Mouse (Mus musculus) megakaryocyte, embryonic 14.5 days (primary cell): Measurements from ENCODE around the gene Slc25a38. TPM values are rescaled to one million over a fixed set of nuclear protein-coding genes. Genes with fewer than 3 reads are reported as not detected.

Experiments used
- H3K27me3 ChIP-seq: replicated peaks from 2 replicates; pipeline ENCODE3; 2012; ENCODE audit warnings: inconsistent platforms
- H3K36me3 ChIP-seq: replicated peaks from 2 replicates; pipeline ENCODE3; 2012; ENCODE audit warnings: low read length, inconsistent platforms, mixed read lengths
- H3K4me1 ChIP-seq: 2 replicates; pipeline ENCODE4 v1.6.1; 2012; ENCODE audit warnings: inconsistent platforms
- H3K4me3 ChIP-seq: replicated peaks from 2 replicates; pipeline ENCODE3; 2012; ENCODE audit warnings: moderate library complexity, mild to moderate bottlenecking, inconsistent platforms
- H3K9me3 ChIP-seq: 2 replicates; pipeline ENCODE4 v1.6.1; 2012; ENCODE audit warnings: inconsistent platforms
- FLI1 ChIP-seq: IDR thresholded peaks from 2 replicates; pipeline ENCODE4 v1.6.1; 2012; ENCODE audit warnings: low read length, inconsistent platforms, mixed read lengths
- GATA1 ChIP-seq: IDR thresholded peaks from 3 replicates; pipeline ENCODE4 v1.6.1; 2012; ENCODE audit warnings: mixed read lengths, low read length, inconsistent platforms, borderline replicate concordance
- polyA plus RNA-seq: library from polyadenylated mRNA; stranded (reverse); fragments of >175 nt; gene quantifications from 2 replicates; pipeline ENCODE4 v1.2.3, GENCODE M21; 2012; ENCODE audit warnings: low replicate concordance; ENCODE audit not compliant: insufficient read depth

The Slc25a38 gene
- polyA plus RNA-seq, 1 experiment, result 45.8 TPM

GRCm38 (mm10) chr9:120115580-120115979 is 5.4 kb downstream of the Slc25a38 start:
- H3K4me3 ChIP-seq, result peak overlapping the region; percentile 87
- H3K9me3 ChIP-seq, result no peaks in the 10 kb centered on the region
- peaks cover 94% of the 10 kb centered on the region for H3K4me1 ChIP-seq
- peaks cover 42% of the 10 kb centered on the region for H3K36me3 ChIP-seq
- no peak for TF ChIP-seq FLI1
- no peak for TF ChIP-seq GATA1
- no peaks in the 10 kb centered on the region for H3K27me3 ChIP-seq

GRCm38 (mm10) chr9:120116184-120116624 is 6.0 kb downstream of the Slc25a38 start:
- Histone ChIP-seq H3K27me3 (no peaks in the 10 kb centered on the region), H3K36me3 (peaks cover 49% of the 10 kb centered on the region), H3K9me3 (no peaks in the 10 kb centered on the region), H3K4me1 (peaks cover 92% of the 10 kb centered on the region), H3K4me3 (peak overlapping the region; percentile 87)
- no peak for TF ChIP-seq GATA1
- TF ChIP-seq FLI1, result no peak

- Histone ChIP-seq H3K4me3 (peak overlapping the region; percentile 68), H3K4me1 (peaks cover 72% of the 10 kb centered on the region)
These were observed 8.0 kb downstream of the Slc25a38 start for GRCm38 (mm10) chr9:120118212-120118611.

GRCm38 (mm10) chr9:120120503-120120902 is 10.3 kb downstream of the Slc25a38 start:
- no peak overlapping the region for H3K4me3 ChIP-seq
- peaks cover 80% of the 10 kb centered on the region for H3K36me3 ChIP-seq
- TF ChIP-seq GATA1 (no peak), FLI1 (no peak)
- no peaks in the 10 kb centered on the region for H3K9me3 ChIP-seq
- H3K4me1 ChIP-seq, result peaks cover 55% of the 10 kb centered on the region
- no peaks in the 10 kb centered on the region for H3K27me3 ChIP-seq

More at GRCm38 (mm10) chr9:120118212-120118611, 8.0 kb downstream of the Slc25a38 start:
- no peaks in the 10 kb centered on the region for H3K27me3 ChIP-seq
- no peaks in the 10 kb centered on the region for H3K9me3 ChIP-seq
- H3K36me3 ChIP-seq, result peaks cover 63% of the 10 kb centered on the region
- TF ChIP-seq GATA1 (no peak), FLI1 (no peak)

- no peaks in the 10 kb centered on the region for H3K27me3 ChIP-seq
- H3K4me3 ChIP-seq, result peak overlapping the region; percentile 98
- H3K36me3 ChIP-seq, result peaks cover 67% of the 10 kb centered on the region
- TF ChIP-seq FLI1 (no peak), GATA1 (no peak)
- H3K4me1 ChIP-seq, result peaks cover 40% of the 10 kb centered on the region
- no peaks in the 10 kb centered on the region for H3K9me3 ChIP-seq
These were observed 16.7 kb downstream of the Slc25a38 start for GRCm38 (mm10) chr9:120126868-120127267.

GRCm38 (mm10) chr9:120127538-120128251 is 17.5 kb downstream of the Slc25a38 start, which contains the start of gene Rpsa:
Gene Rpsa (plus strand): TSS chr9:120127689.
- TF ChIP-seq FLI1, result peak; percentile 88
- TF ChIP-seq GATA1, result no peak
- Histone ChIP-seq H3K4me1 (peaks cover 40% of the 10 kb centered on the region), H3K4me3 (peak within 1 kb of the TSS; percentile 98), H3K36me3 (peaks cover 68% of the 10 kb centered on the region), H3K9me3 (no peaks in the 10 kb centered on the region), H3K27me3 (no peaks in the 10 kb centered on the region)

- TF ChIP-seq GATA1, result no peak
- no peak for TF ChIP-seq FLI1
- Histone ChIP-seq H3K4me1 (peaks cover 36% of the 10 kb centered on the region), H3K27me3 (no peaks in the 10 kb centered on the region), H3K4me3 (peak overlapping the region; percentile 98), H3K36me3 (peaks cover 57% of the 10 kb centered on the region), H3K9me3 (no peaks in the 10 kb centered on the region)
These were observed 19.1 kb downstream of the Slc25a38 start for GRCm38 (mm10) chr9:120129276-120129675.

GRCm38 (mm10) chr9:120131784-120132288 is 21.7 kb downstream of the Slc25a38 start:
- H3K4me3 ChIP-seq, result no peak overlapping the region
- peaks cover 24% of the 10 kb centered on the region for H3K4me1 ChIP-seq
- H3K9me3 ChIP-seq, result no peaks in the 10 kb centered on the region
- no peaks in the 10 kb centered on the region for H3K27me3 ChIP-seq
- peaks cover 48% of the 10 kb centered on the region for H3K36me3 ChIP-seq
- TF ChIP-seq FLI1 (no peak), GATA1 (no peak)

GRCm38 (mm10) chr9:120132980-120133754 is 23.0 kb downstream of the Slc25a38 start:
- H3K36me3 ChIP-seq, result peaks cover 48% of the 10 kb centered on the region
- H3K4me3 ChIP-seq, result no peak overlapping the region
- H3K9me3 ChIP-seq, result no peaks in the 10 kb centered on the region
- H3K27me3 ChIP-seq, result no peaks in the 10 kb centered on the region
- TF ChIP-seq GATA1, result no peak
- no peak for TF ChIP-seq FLI1
- peaks cover 22% of the 10 kb centered on the region for H3K4me1 ChIP-seq
